Mouse (Mus musculus) cortical plate, adult 2 months (tissue): Measurements from ENCODE around the gene Ppat.

ENCODE experiments used
- CTCF ChIP-seq: fragments of 200-500 bp; IDR thresholded peaks from 2 replicates; pipeline ENCODE4 v1.5.1; 2011; ENCODE audit warnings: mild to moderate bottlenecking, control low read depth, low read length; ENCODE audit not compliant: insufficient read depth; ENCODE audit errors: extremely low read depth
- POLR2A ChIP-seq: fragments of 200-500 bp; IDR thresholded peaks from 2 replicates; pipeline ENCODE4 v1.6.1; 2011; ENCODE audit warnings: mild to moderate bottlenecking, low read length, control low read depth; ENCODE audit not compliant: insufficient read depth; ENCODE audit errors: extremely low read depth

DNA sequence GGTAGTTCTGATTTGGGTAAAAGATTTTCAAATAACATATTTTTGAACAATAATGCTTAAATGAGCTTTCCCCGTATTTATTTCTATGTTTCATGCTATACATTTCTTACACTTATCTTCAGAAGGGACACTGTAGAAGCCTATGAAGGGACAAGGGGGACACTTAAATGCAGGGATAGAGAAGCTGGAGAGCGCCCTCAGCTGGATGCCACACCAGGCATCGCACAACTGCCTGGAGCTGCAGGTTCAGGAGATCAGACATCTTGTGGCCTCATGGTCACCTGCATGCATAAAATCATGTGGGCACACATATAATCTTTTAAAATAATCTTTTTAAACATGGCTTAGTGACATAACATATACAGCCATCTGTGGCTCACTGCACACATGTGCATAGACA is 13.3 kb upstream of the Ppat start:
- no peak for TF ChIP-seq POLR2A
- 0 out of 2 replicates have a peak, but pooled peaks have one; percentile 14 for TF ChIP-seq CTCF
